Mouse (Mus musculus): ENCODE results near the gene A530084C06Rik.

Gene A530084C06Rik

DNA sequence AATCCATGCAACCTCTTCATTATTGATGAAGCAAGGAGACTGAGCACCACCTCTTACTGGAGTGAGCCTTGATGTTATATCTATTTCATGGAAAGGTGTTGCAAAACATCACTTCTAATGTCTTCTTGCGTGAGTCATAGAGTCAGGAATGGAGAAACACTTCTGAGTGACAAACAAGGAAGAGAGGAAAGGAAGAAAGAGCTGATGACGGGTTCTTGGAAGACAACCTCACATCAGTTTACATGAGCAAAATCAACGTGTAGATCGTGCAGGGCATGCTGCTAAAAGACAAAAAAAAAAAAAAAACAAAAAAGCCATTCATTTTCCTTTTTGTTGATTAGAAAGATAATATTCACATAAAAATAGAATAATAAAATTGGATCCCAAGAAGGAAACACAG lies 24.4 kb downstream of the A530084C06Rik start:
- DNase-seq, result no peak

GRCm38 (mm10) chr13:31531651-31532061 lies 27.5 kb downstream of the A530084C06Rik start:
- DNase-seq, result no peak

GRCm38 (mm10) chr13:31531186-31531585 lies 27.9 kb downstream of the A530084C06Rik start:
- DNase-seq, result no peak

DNA sequence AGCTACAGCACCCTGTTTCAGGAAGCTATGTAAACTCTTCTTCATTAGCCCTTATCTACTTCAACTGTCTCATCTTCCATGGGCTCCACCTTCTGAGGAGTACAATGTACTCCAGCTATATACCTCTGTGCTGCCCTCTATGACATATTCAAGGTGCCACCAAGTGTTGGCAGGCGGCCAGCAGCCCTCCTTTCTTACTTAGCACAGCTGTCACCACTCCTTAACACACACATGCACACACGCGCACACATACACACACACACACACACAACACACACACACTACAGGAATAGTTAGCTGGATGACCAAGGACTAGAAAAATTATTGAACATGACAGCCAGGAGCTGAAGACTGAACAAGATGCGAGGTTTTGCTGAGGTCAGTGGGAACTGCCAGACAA lies 34.2 kb downstream of the A530084C06Rik start:
- DNase-seq, result no peak

DNA sequence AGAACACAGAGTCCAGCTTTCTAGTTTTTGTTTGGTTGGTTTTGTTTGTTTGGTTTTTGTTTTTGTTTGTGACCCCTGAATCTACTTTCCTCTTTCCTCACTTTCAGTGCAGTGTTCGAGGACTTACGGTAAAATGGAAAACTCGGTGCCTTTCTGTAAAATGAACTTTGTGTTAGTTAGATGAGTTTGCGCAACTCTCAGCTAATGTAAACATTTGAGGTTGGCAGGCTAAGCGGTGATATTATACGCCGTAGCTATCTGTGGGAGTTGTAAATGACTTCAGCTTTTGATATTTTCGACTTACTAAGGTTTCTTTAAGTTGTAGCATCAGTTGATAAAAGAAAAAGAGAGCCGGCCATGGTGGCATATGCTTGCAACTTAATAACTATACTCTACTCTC lies 40.2 kb downstream of the A530084C06Rik start:
- DNase-seq, result no peak

GRCm38 (mm10) chr13:31518411-31518886 lies 40.7 kb downstream of the A530084C06Rik start:
- DNase-seq, result peak; percentile 15

GRCm38 (mm10) chr13:31515261-31515660 lies 43.9 kb downstream of the A530084C06Rik start:
- DNase-seq, result no peak

DNA sequence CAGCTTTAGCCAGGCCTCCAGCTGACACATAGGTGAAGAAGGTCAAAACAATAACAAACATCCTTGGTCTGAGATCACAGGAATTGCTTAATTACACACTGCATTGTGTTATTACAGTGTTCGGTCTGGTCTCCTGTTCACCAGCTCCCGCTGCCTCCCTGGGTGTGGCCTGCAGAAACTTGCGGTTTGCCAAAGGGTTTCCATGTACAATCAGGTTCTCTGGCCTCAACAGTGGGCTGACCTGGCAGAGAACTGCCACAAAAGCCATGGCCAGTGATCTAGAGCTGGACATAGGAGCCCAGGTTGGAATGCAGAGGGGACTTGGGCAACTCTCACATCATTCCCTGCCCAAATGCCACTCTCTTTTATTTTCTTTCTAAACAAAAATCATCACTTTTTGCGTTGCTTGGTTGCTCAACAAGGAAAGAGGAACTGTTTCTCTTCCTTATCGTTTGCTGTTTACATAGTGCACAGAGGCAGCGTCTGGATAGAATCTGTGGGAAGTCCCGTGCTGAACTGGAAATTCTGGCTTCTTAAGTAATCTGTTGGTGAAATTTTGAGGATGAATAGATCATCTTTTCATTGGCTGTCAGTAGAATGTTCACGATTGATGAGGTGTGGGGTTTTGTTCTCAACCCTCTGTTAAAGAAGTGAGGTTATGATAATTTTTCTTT lies 52.5 kb downstream of the A530084C06Rik start:
- no peak for DNase-seq

All from cerebellum, adult 9-11 months (tissue).